Mouse (Mus musculus): Measurements from ENCODE around the gene Cramp1l.

Cramp1l gene

GRCm38 (mm10) chr17:25045281-25045680 lies 29.7 kb upstream of the Cramp1l start:
- peaks cover 36% of the 10 kb centered on the region for H3K36me3 ChIP-seq (ENCODE audit: insufficient read depth, low read length)
- no peaks in the 10 kb centered on the region for H3K9me3 ChIP-seq (ENCODE audit: low read length)
- H3K4me1 ChIP-seq (replicated peaks; ENCODE audit: low read depth, low read length): no peaks in the 10 kb centered on the region; the same call in 1 of the 2 replicates
- H3K4me3 ChIP-seq (replicated peaks; ENCODE audit: low read length): no peak overlapping the region
- TF ChIP-seq POU5F1 (IDR thresholded peaks at IDR 0.05; ENCODE audit: borderline replicate concordance, low read length) (no peak), NANOG (IDR thresholded peaks at IDR 0.05; ENCODE audit: borderline replicate concordance, low read length) (no peak), CTCF (conservative IDR thresholded peaks at IDR 0.05; ENCODE audit: low read length) (no peak)
- H3K27me3 ChIP-seq (ENCODE audit: insufficient read depth, low read length): no peaks in the 10 kb centered on the region

- Histone ChIP-seq H3K9me3 (ENCODE audit: low read length) (no peaks in the 10 kb centered on the region), H3K4me1 (replicated peaks; ENCODE audit: low read depth, low read length) (no peaks in the 10 kb centered on the region; the same call in 1 of the 2 replicates), H3K36me3 (ENCODE audit: insufficient read depth, low read length) (peaks cover 32% of the 10 kb centered on the region), H3K4me3 (replicated peaks; ENCODE audit: low read length) (no peak overlapping the region), H3K27me3 (ENCODE audit: insufficient read depth, low read length) (no peaks in the 10 kb centered on the region)
- TF ChIP-seq POU5F1 (IDR thresholded peaks at IDR 0.05; ENCODE audit: borderline replicate concordance, low read length): no peak
- no peak for TF ChIP-seq CTCF (conservative IDR thresholded peaks at IDR 0.05; ENCODE audit: low read length)
- no peak for TF ChIP-seq NANOG (IDR thresholded peaks at IDR 0.05; ENCODE audit: borderline replicate concordance, low read length)
Measured at GRCm38 (mm10) chr17:25044879-25045278, 29.3 kb upstream of the Cramp1l start.

GRCm38 (mm10) chr17:25036183-25036582 lies 20.6 kb upstream of the Cramp1l start:
- H3K4me3 ChIP-seq (replicated peaks; ENCODE audit: low read length): no peak overlapping the region
- H3K36me3 ChIP-seq (ENCODE audit: insufficient read depth, low read length): peaks cover 46% of the 10 kb centered on the region
- no peak for TF ChIP-seq NANOG (IDR thresholded peaks at IDR 0.05; ENCODE audit: borderline replicate concordance, low read length)
- TF ChIP-seq CTCF (conservative IDR thresholded peaks at IDR 0.05; ENCODE audit: low read length): peak; percentile 34
- TF ChIP-seq POU5F1 (IDR thresholded peaks at IDR 0.05; ENCODE audit: borderline replicate concordance, low read length): no peak
- no peaks in the 10 kb centered on the region for H3K4me1 ChIP-seq (replicated peaks; ENCODE audit: low read depth, low read length)
- H3K27me3 ChIP-seq (ENCODE audit: insufficient read depth, low read length): no peaks in the 10 kb centered on the region
- H3K9me3 ChIP-seq (ENCODE audit: low read length): no peaks in the 10 kb centered on the region

GRCm38 (mm10) chr17:25016292-25017132 lies 924 bp upstream of the Cramp1l start:
- Histone ChIP-seq H3K4me1 (replicated peaks; ENCODE audit: low read depth, low read length) (peaks cover 37% of the 10 kb centered on the region), H3K4me3 (replicated peaks; ENCODE audit: low read length) (peak overlapping the region; percentile 99), H3K36me3 (ENCODE audit: insufficient read depth, low read length) (peaks cover 37% of the 10 kb centered on the region), H3K9me3 (ENCODE audit: low read length) (no peaks in the 10 kb centered on the region), H3K27me3 (ENCODE audit: insufficient read depth, low read length) (no peaks in the 10 kb centered on the region)
- TF ChIP-seq CTCF (conservative IDR thresholded peaks at IDR 0.05; ENCODE audit: low read length) (no peak), POU5F1 (IDR thresholded peaks at IDR 0.05; ENCODE audit: borderline replicate concordance, low read length) (no peak)

GRCm38 (mm10) chr17:25014841-25015570 lies 582 bp downstream of the Cramp1l start:
- peaks cover 49% of the 10 kb centered on the region for H3K4me1 ChIP-seq (replicated peaks; ENCODE audit: low read depth, low read length)
- no peaks in the 10 kb centered on the region for H3K9me3 ChIP-seq (ENCODE audit: low read length)
- H3K36me3 ChIP-seq (ENCODE audit: insufficient read depth, low read length): peaks cover 46% of the 10 kb centered on the region
- H3K4me3 ChIP-seq (replicated peaks; ENCODE audit: low read length): peak overlapping the region; percentile 99
- no peaks in the 10 kb centered on the region for H3K27me3 ChIP-seq (ENCODE audit: insufficient read depth, low read length)
- no peak for TF ChIP-seq POU5F1 (IDR thresholded peaks at IDR 0.05; ENCODE audit: borderline replicate concordance, low read length)
- no peak for TF ChIP-seq NANOG (IDR thresholded peaks at IDR 0.05; ENCODE audit: borderline replicate concordance, low read length)
- TF ChIP-seq CTCF (conservative IDR thresholded peaks at IDR 0.05; ENCODE audit: low read length): no peak

- no peak for TF ChIP-seq POU5F1 (IDR thresholded peaks at IDR 0.05; ENCODE audit: borderline replicate concordance, low read length)
- no peak for TF ChIP-seq NANOG (IDR thresholded peaks at IDR 0.05; ENCODE audit: borderline replicate concordance, low read length)
- no peak for TF ChIP-seq CTCF (conservative IDR thresholded peaks at IDR 0.05; ENCODE audit: low read length)
- peaks cover 46% of the 10 kb centered on the region for H3K36me3 ChIP-seq (ENCODE audit: insufficient read depth, low read length)
- H3K27me3 ChIP-seq (ENCODE audit: insufficient read depth, low read length): no peaks in the 10 kb centered on the region
- H3K4me1 ChIP-seq (replicated peaks; ENCODE audit: low read depth, low read length): peaks cover 48% of the 10 kb centered on the region
- H3K4me3 ChIP-seq (replicated peaks; ENCODE audit: low read length): peak overlapping the region; percentile 99
- no peaks in the 10 kb centered on the region for H3K9me3 ChIP-seq (ENCODE audit: low read length)
Measured at GRCm38 (mm10) chr17:25013606-25014501, 1.7 kb downstream of the Cramp1l start.

GRCm38 (mm10) chr17:25007480-25007879 lies 8.1 kb downstream of the Cramp1l start:
- Histone ChIP-seq H3K27me3 (ENCODE audit: insufficient read depth, low read length) (no peaks in the 10 kb centered on the region), H3K9me3 (ENCODE audit: low read length) (no peaks in the 10 kb centered on the region), H3K36me3 (ENCODE audit: insufficient read depth, low read length) (peaks cover 75% of the 10 kb centered on the region), H3K4me1 (replicated peaks; ENCODE audit: low read depth, low read length) (peaks cover 28% of the 10 kb centered on the region), H3K4me3 (replicated peaks; ENCODE audit: low read length) (no peak overlapping the region)
- TF ChIP-seq CTCF (conservative IDR thresholded peaks at IDR 0.05; ENCODE audit: low read length) (no peak), POU5F1 (IDR thresholded peaks at IDR 0.05; ENCODE audit: borderline replicate concordance, low read length) (no peak), NANOG (IDR thresholded peaks at IDR 0.05; ENCODE audit: borderline replicate concordance, low read length) (no peak)

- H3K36me3 ChIP-seq (ENCODE audit: insufficient read depth, low read length): peaks cover 74% of the 10 kb centered on the region
- no peaks in the 10 kb centered on the region for H3K27me3 ChIP-seq (ENCODE audit: insufficient read depth, low read length)
- TF ChIP-seq NANOG (IDR thresholded peaks at IDR 0.05; ENCODE audit: borderline replicate concordance, low read length): no peak
- TF ChIP-seq CTCF (conservative IDR thresholded peaks at IDR 0.05; ENCODE audit: low read length): no peak
- no peak for TF ChIP-seq POU5F1 (IDR thresholded peaks at IDR 0.05; ENCODE audit: borderline replicate concordance, low read length)
- H3K4me3 ChIP-seq (replicated peaks; ENCODE audit: low read length): no peak overlapping the region
- peaks cover 11% of the 10 kb centered on the region; the same call in 1 of the 2 replicates for H3K4me1 ChIP-seq (replicated peaks; ENCODE audit: low read depth, low read length)
- H3K9me3 ChIP-seq (ENCODE audit: low read length): no peaks in the 10 kb centered on the region
Measured at GRCm38 (mm10) chr17:25005102-25005501, 10.5 kb downstream of the Cramp1l start.
